Mouse (Mus musculus): Measurements from ENCODE around the gene Banp.
A peak's percentile ranks its signal among the peaks of the same experiment; 100 is the strongest.

DNA sequence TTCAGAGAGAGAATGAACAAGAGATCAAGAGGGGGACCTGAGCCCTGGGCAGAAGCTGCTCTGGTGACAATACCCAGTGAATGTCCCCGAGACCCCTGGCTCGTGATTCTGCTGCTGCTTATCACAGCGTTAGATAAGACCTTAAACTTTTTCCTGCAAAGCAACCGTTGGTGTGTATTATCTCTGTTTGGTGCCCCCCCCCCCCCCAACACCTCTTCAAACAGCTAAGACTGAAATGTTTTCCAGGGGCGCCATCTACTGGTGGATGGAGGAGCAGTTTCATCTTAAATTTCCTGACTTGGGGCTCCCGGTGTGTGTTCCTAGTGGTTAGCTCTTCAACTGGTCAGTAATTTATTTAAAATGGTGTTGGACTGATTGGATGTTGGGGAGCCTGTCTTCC lies 39.9 kb upstream of the Banp start:
- peak; percentile 74 for TF ChIP-seq CTCF (IDR thresholded peaks at IDR 0.05; ENCODE audit: low read depth)
- TF ChIP-seq EP300 (IDR thresholded peaks at IDR 0.05; ENCODE audit: low read depth), result no peak

All from heart, postnatal 0 days (tissue).